Mouse (Mus musculus): ENCODE results near the gene Tesk2. TPM values are rescaled to one million over a fixed set of nuclear protein-coding genes. Genes with fewer than 3 reads are reported as not detected.

The Tesk2 gene
- polyA plus RNA-seq, 1 experiment from 2014 or later = 5.3 TPM

GRCm38 (mm10) chr4:116807197-116808129, 86.7 kb downstream of the Tesk2 start, which contains the start of the genes Toe1 and Mutyh:
Gene Toe1 (minus strand): TSS chr4:116807640.
Gene Mutyh (plus strand): TSS chr4:116807723.
- Histone ChIP-seq H3K9me3 (replicated peaks) (no peaks in the 10 kb centered on the region), H3K4me2 (peak within 1 kb of the TSS; percentile 69), H3K4me3 (peak within 1 kb of the TSS; percentile 66), H3K27me3 (no peaks in the 10 kb centered on the region), H3K4me1 (peaks cover 10% of the 10 kb centered on the region), H3K36me3 (ENCODE audit: poor library complexity, severe bottlenecking) (peaks cover 35% of the 10 kb centered on the region), H3K27ac (peak within 1 kb of the TSS; percentile 84), H3K9ac (peak within 1 kb of the TSS; percentile 66)
- WGBS = under 1% methylated on average over 58 of the region's 58 CpGs
- peak; percentile 97 for ATAC-seq

GRCm38 (mm10) chr4:116811012-116811411, 90.3 kb downstream of the Tesk2 start:
- H3K4me3 ChIP-seq = no peak overlapping the region
- H3K9ac ChIP-seq = no peak overlapping the region
- 85% methylated on average over 3 of the region's 3 CpGs for WGBS
- no peak for ATAC-seq
- H3K9me3 ChIP-seq (replicated peaks) = no peaks in the 10 kb centered on the region
- H3K4me1 ChIP-seq = peaks cover 10% of the 10 kb centered on the region
- no peak overlapping the region for H3K4me2 ChIP-seq
- H3K36me3 ChIP-seq (ENCODE audit: poor library complexity, severe bottlenecking) = peaks cover 5% of the 10 kb centered on the region; the same call in 1 of the 2 replicates
- no peaks in the 10 kb centered on the region for H3K27me3 ChIP-seq
- H3K27ac ChIP-seq = no peak overlapping the region

GRCm38 (mm10) chr4:116815276-116815675, 94.5 kb downstream of the Tesk2 start:
- no peak overlapping the region for H3K4me3 ChIP-seq
- no peak for ATAC-seq
- H3K4me1 ChIP-seq = no peaks in the 10 kb centered on the region
- 91% methylated on average over 5 of the region's 5 CpGs for WGBS
- no peak overlapping the region for H3K4me2 ChIP-seq
- H3K9me3 ChIP-seq (replicated peaks) = no peaks in the 10 kb centered on the region
- H3K9ac ChIP-seq = no peak overlapping the region
- no peak overlapping the region for H3K27ac ChIP-seq
- peaks cover 29% of the 10 kb centered on the region for H3K36me3 ChIP-seq (ENCODE audit: poor library complexity, severe bottlenecking)
- peaks cover 10% of the 10 kb centered on the region for H3K27me3 ChIP-seq

GRCm38 (mm10) chr4:116817486-116817885, 96.7 kb downstream of the Tesk2 start:
- Histone ChIP-seq H3K36me3 (ENCODE audit: poor library complexity, severe bottlenecking) (peaks cover 29% of the 10 kb centered on the region), H3K4me1 (peaks cover 12% of the 10 kb centered on the region), H3K27ac (no peak overlapping the region), H3K9ac (no peak overlapping the region), H3K4me2 (no peak overlapping the region), H3K27me3 (peaks cover 21% of the 10 kb centered on the region), H3K4me3 (no peak overlapping the region), H3K9me3 (replicated peaks) (no peaks in the 10 kb centered on the region)
- no peak for ATAC-seq
- 88% methylated on average over 6 of the region's 6 CpGs for WGBS

- H3K36me3 ChIP-seq (ENCODE audit: poor library complexity, severe bottlenecking) = peaks cover 29% of the 10 kb centered on the region
- peaks cover 26% of the 10 kb centered on the region for H3K27me3 ChIP-seq
- ATAC-seq = no peak
- H3K9ac ChIP-seq = peak overlapping the region; percentile 65
- H3K4me1 ChIP-seq = peaks cover 22% of the 10 kb centered on the region
- peak overlapping the region; percentile 49 for H3K4me3 ChIP-seq
- H3K4me2 ChIP-seq = peak overlapping the region; percentile 93
- no peaks in the 10 kb centered on the region for H3K9me3 ChIP-seq (replicated peaks)
- no peak overlapping the region for H3K27ac ChIP-seq
- WGBS = 25% methylated on average over 32 of the region's 32 CpGs
Measured at GRCm38 (mm10) chr4:116819968-116820901, 99.5 kb downstream of the Tesk2 start.

GRCm38 (mm10) chr4:116820902-116821693, 100.3 kb downstream of the Tesk2 start:
- peaks cover 24% of the 10 kb centered on the region for H3K36me3 ChIP-seq (ENCODE audit: poor library complexity, severe bottlenecking)
- peak overlapping the region; percentile 65 for H3K9ac ChIP-seq
- H3K9me3 ChIP-seq (replicated peaks) = no peaks in the 10 kb centered on the region
- peaks cover 26% of the 10 kb centered on the region for H3K27me3 ChIP-seq
- peaks cover 25% of the 10 kb centered on the region for H3K4me1 ChIP-seq
- H3K4me3 ChIP-seq = peak overlapping the region; percentile 49
- H3K27ac ChIP-seq = no peak overlapping the region
- H3K4me2 ChIP-seq = peak overlapping the region; percentile 93
- peak; percentile 67; the same call in 1 of the 2 replicates for ATAC-seq
- under 1% methylated on average over 51 of the region's 51 CpGs for WGBS

GRCm38 (mm10) chr4:116821694-116822016, 100.9 kb downstream of the Tesk2 start, which contains the start of gene Hpdl:
Gene Hpdl (minus strand): TSS chr4:116821707.
- ATAC-seq = no peak
- peak within 1 kb of the TSS; percentile 93 for H3K4me2 ChIP-seq

GRCm38 (mm10) chr4:116824541-116825004, 103.8 kb downstream of the Tesk2 start:
- peak overlapping the region; percentile 37 for H3K27ac ChIP-seq
- peak overlapping the region; percentile 59 for H3K4me3 ChIP-seq
- peaks cover 23% of the 10 kb centered on the region for H3K27me3 ChIP-seq
- peak; percentile 44; the same call in 1 of the 2 replicates for ATAC-seq
- peaks cover 36% of the 10 kb centered on the region for H3K4me1 ChIP-seq
- no peaks in the 10 kb centered on the region for H3K36me3 ChIP-seq (ENCODE audit: poor library complexity, severe bottlenecking)
- under 1% methylated on average over 29 of the region's 29 CpGs for WGBS
- peak overlapping the region; percentile 80 for H3K9ac ChIP-seq
- H3K9me3 ChIP-seq (replicated peaks) = no peaks in the 10 kb centered on the region
- peak overlapping the region; percentile 72 for H3K4me2 ChIP-seq

More at GRCm38 (mm10) chr4:116821694-116822016, 100.9 kb downstream of the Tesk2 start, which contains the start of gene Hpdl:
- H3K36me3 ChIP-seq (ENCODE audit: poor library complexity, severe bottlenecking) = peaks cover 18% of the 10 kb centered on the region
- peak within 1 kb of the TSS; percentile 65 for H3K9ac ChIP-seq
- H3K4me3 ChIP-seq = peak within 1 kb of the TSS; percentile 49
- no peak within 1 kb of the TSS for H3K27ac ChIP-seq
- H3K27me3 ChIP-seq = peaks cover 26% of the 10 kb centered on the region
- 13% methylated on average over 9 of the region's 9 CpGs for WGBS
- H3K9me3 ChIP-seq (replicated peaks) = no peaks in the 10 kb centered on the region
- H3K4me1 ChIP-seq = peaks cover 25% of the 10 kb centered on the region

GRCm38 (mm10) chr4:116827819-116828218, 107.1 kb downstream of the Tesk2 start:
- 1% methylated on average over 4 of the region's 4 CpGs for WGBS
- Histone ChIP-seq H3K36me3 (ENCODE audit: poor library complexity, severe bottlenecking) (no peaks in the 10 kb centered on the region), H3K4me2 (no peak overlapping the region), H3K27ac (no peak overlapping the region), H3K27me3 (0 out of 2 replicates have a peak, but pooled peaks cover 4% of the 10 kb centered on the region), H3K4me3 (no peak overlapping the region), H3K9ac (no peak overlapping the region), H3K4me1 (peaks cover 33% of the 10 kb centered on the region), H3K9me3 (replicated peaks) (no peaks in the 10 kb centered on the region)
- peak; percentile 60 for ATAC-seq

GRCm38 (mm10) chr4:116829364-116830069, 108.8 kb downstream of the Tesk2 start:
- WGBS = 26% methylated on average over 6 of the region's 6 CpGs
- no peak overlapping the region for H3K4me2 ChIP-seq
- H3K27me3 ChIP-seq = no peaks in the 10 kb centered on the region
- H3K27ac ChIP-seq = peak overlapping the region; percentile 72
- peak; percentile 67 for ATAC-seq
- H3K9ac ChIP-seq = no peak overlapping the region
- H3K4me3 ChIP-seq = no peak overlapping the region
- no peaks in the 10 kb centered on the region for H3K36me3 ChIP-seq (ENCODE audit: poor library complexity, severe bottlenecking)
- no peaks in the 10 kb centered on the region for H3K9me3 ChIP-seq (replicated peaks)
- peaks cover 28% of the 10 kb centered on the region for H3K4me1 ChIP-seq
